Mouse (Mus musculus) olfactory bulb, adult 2 months (tissue): ENCODE results near the gene Iqcc. TPM values are rescaled to one million over a fixed set of nuclear protein-coding genes. Genes with fewer than 3 reads are reported as not detected.

Experiments used
- H3K27ac ChIP-seq: fragments of 200-500 bp; 2 replicates; pipeline ENCODE4 v1.5.1; 2012; ENCODE audit warnings: low read depth, low read length; ENCODE audit not compliant: insufficient read depth
- H3K4me1 ChIP-seq: fragments of 200-500 bp; 2 replicates; pipeline ENCODE4 v1.6.1; 2012; ENCODE audit warnings: low read length; ENCODE audit not compliant: control insufficient read depth, insufficient read depth
- H3K4me3 ChIP-seq: fragments of 200-500 bp; 2 replicates; pipeline ENCODE4 v1.5.1; 2012; ENCODE audit warnings: mild to moderate bottlenecking, low read depth, low read length, moderate library complexity; ENCODE audit not compliant: insufficient read depth
- CTCF ChIP-seq: fragments of 200-500 bp; IDR thresholded peaks from 2 replicates; pipeline ENCODE4 v1.5.1; 2012; ENCODE audit warnings: low read depth, mild to moderate bottlenecking, low read length, moderate library complexity; ENCODE audit not compliant: insufficient read depth
- POLR2A ChIP-seq: fragments of 200-500 bp; IDR thresholded peaks from 2 replicates; pipeline ENCODE4 v1.6.1; 2012; ENCODE audit warnings: mild to moderate bottlenecking, low read depth, low read length, moderate library complexity; ENCODE audit not compliant: insufficient read depth
- WGBS: fragments of 180-500 bp; shearing (Covaris S2); methylation state at CpG from one replicate; pipeline ENCODE4 v1.1.7; 2018; 5-methylcytosine and 5-hydroxymethylcytosine counted together
- polyA plus RNA-seq: library from polyadenylated mRNA; stranded (reverse); fragments of >200 nt; gene quantifications from 2 replicates; pipeline ENCODE4 v1.2.4, GENCODE M21; 2012; ENCODE audit warnings: low replicate concordance; ENCODE audit not compliant: missing spikeins, insufficient read depth, insufficient read length

The Iqcc gene
- polyA plus RNA-seq, 1 experiment: not detected

GRCm38 (mm10) chr4:129575171-129575844, 43.6 kb downstream of the Iqcc start:
- TF ChIP-seq CTCF: no peak
- no peak for TF ChIP-seq POLR2A
- Histone ChIP-seq H3K4me1 (peaks cover 3% of the 10 kb centered on the region; the same call in 1 of the 2 replicates), H3K27ac (no peak overlapping the region), H3K4me3 (no peak overlapping the region)
- WGBS: 62% methylated on average over 8 of the region's 8 CpGs

- Histone ChIP-seq H3K4me3 (no peak within 1 kb of the TSS), H3K27ac (no peak within 1 kb of the TSS), H3K4me1 (peaks cover 3% of the 10 kb centered on the region; the same call in 1 of the 2 replicates)
- TF ChIP-seq POLR2A: no peak
- WGBS: 94% methylated on average over 8 of the region's 8 CpGs
These were observed 45.5 kb downstream of the Iqcc start, which contains the start of gene Lck for GRCm38 (mm10) chr4:129573430-129573829. TSS of gene Lck (minus strand) at chr4:129573641.

DNA sequence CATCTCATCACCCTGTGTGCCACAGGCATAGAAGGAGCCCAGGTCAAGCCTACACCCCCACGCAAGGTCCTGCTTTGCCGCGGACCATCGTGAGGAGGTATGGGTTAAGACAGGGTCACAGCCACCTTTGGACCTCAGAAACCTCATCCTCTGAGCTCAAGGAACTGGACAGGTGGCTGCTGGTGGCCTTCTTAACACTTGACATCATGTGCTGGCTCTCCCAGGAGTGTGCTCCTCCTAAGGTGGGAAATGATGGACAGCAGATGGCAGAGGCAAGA, 45.9 kb downstream of the Iqcc start:
- Histone ChIP-seq H3K27ac (no peak overlapping the region), H3K4me3 (no peak overlapping the region), H3K4me1 (peaks cover 3% of the 10 kb centered on the region; the same call in 1 of the 2 replicates)
- 100% methylated on average over 4 of the region's 4 CpGs for WGBS
- TF ChIP-seq CTCF: no peak
- no peak for TF ChIP-seq POLR2A

- H3K4me3 ChIP-seq: no peak overlapping the region
- H3K27ac ChIP-seq: no peak overlapping the region
- WGBS: 82% methylated on average over 13 of the region's 13 CpGs
- no peak for TF ChIP-seq POLR2A
- TF ChIP-seq CTCF: no peak
- peaks cover 3% of the 10 kb centered on the region; the same call in 1 of the 2 replicates for H3K4me1 ChIP-seq
These were observed 46.4 kb downstream of the Iqcc start for GRCm38 (mm10) chr4:129572236-129573092.

DNA sequence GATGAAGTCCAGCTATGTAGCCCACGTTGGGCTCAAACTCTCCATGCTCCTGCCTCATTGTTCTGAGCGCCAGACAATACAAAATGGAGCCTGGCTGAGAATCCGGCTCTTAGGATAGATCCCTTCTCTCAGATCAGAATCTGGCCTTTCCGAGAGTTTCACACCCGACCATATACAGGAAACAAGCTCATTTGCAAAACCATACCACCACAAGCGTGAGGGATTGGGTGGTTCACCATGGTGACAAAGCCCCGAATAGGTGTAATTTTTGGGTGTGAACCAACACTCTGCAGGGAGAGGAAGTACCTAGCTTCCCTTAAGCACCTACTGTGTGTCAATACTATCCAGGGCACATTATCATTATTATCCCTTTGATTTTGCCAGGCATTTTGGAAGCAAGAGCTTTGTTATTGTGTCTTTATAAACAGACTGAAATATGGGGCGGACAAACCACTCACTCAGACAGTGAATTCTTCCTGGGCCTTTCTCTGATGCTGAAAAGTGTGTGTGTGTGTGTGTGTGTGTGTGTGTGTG, 47.3 kb downstream of the Iqcc start:
- no peak overlapping the region for H3K4me3 ChIP-seq
- no peaks in the 10 kb centered on the region for H3K4me1 ChIP-seq
- no peak overlapping the region for H3K27ac ChIP-seq
- TF ChIP-seq POLR2A (no peak), CTCF (no peak)
- WGBS: 75% methylated on average over 8 of the region's 8 CpGs

DNA sequence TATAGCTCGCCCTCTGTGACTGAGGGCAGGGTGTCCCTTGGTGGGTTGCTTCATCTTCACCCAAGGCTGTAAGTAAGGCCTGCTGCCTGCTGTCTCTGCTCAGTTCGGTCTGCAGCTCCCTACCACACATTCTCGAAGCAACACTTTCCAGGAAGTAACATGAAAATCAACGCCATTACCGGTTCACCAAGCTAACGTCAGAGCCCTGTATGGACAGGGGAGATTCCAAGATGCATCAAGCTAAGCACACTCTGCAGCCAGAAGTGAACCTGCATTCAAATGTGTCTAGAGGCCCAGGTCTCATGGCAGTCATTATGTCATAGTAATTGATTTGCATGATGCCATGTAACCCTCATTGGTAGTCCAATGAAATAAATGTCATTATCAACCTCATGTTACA, 48.9 kb downstream of the Iqcc start:
- 85% methylated on average over 6 of the region's 6 CpGs for WGBS

DNA sequence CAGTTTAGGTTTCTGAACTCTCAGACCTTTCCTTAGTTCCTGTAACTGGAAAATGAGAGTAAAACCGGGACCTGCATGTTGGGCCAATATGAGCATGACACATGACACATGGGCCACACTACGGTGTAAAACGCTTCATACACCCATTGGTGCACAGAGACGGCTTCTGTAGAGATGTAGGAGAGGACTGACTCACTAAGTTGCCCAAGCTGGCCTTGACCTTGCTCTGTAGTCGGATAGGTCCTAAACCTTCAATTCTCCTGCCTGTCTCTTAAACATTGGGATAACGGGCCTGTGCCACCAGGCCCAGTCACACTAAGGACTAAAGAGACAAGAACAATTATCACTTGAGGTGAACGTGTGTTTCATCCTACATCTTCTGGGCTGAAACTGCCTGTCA, 50.5 kb downstream of the Iqcc start:
- WGBS: 92% methylated on average over 7 of the region's 7 CpGs
- TF ChIP-seq CTCF: no peak
- no peak for TF ChIP-seq POLR2A
- Histone ChIP-seq H3K4me3 (no peak overlapping the region), H3K27ac (no peak overlapping the region), H3K4me1 (no peaks in the 10 kb centered on the region)

More for the DNA sequence above, 48.9 kb downstream of the Iqcc start:
- Histone ChIP-seq H3K27ac (no peak overlapping the region), H3K4me3 (no peak overlapping the region), H3K4me1 (no peaks in the 10 kb centered on the region)
- TF ChIP-seq POLR2A (no peak), CTCF (no peak)

- WGBS: 84% methylated on average over 6 of the region's 6 CpGs
- TF ChIP-seq CTCF: no peak
- TF ChIP-seq POLR2A: no peak
- Histone ChIP-seq H3K4me1 (no peaks in the 10 kb centered on the region), H3K27ac (no peak overlapping the region), H3K4me3 (no peak overlapping the region)
These were observed 53.8 kb downstream of the Iqcc start for GRCm38 (mm10) chr4:129565139-129565538.

Other genes starting within 250 kb of the Iqcc start
- not detected in 2 replicates for gene Zbtb8a, start 241.0 kb downstream of the Iqcc start, polyA plus RNA-seq
- gene Zbtb8b, start 178.2 kb downstream of the Iqcc start, polyA plus RNA-seq: not detected in 2 replicates
- not detected in 2 replicates for gene Bsdc1, start 157.5 kb downstream of the Iqcc start, polyA plus RNA-seq
- gene Tssk3, start 128.1 kb downstream of the Iqcc start, polyA plus RNA-seq: not detected in 2 replicates
- not detected in 2 replicates for gene Fam229a, start 127.9 kb downstream of the Iqcc start, polyA plus RNA-seq
- gene Marcksl1, start 105.5 kb downstream of the Iqcc start, polyA plus RNA-seq: 192 TPM in 1 of 2 replicates, not detected in the other
- not detected in 2 replicates for gene Hdac1, start 76.4 kb downstream of the Iqcc start, polyA plus RNA-seq
- 579 and 1,574 TPM in 2 replicates for gene Lck, start 45.5 kb downstream of the Iqcc start, polyA plus RNA-seq
- gene Fam167b, start 40.5 kb downstream of the Iqcc start, polyA plus RNA-seq: not detected in 2 replicates
- gene Eif3i, start 18.5 kb downstream of the Iqcc start, polyA plus RNA-seq: not detected in 2 replicates
- 500 TPM in 1 of 2 replicates, not detected in the other for gene Tmem234, start 18.4 kb downstream of the Iqcc start, polyA plus RNA-seq
- not detected in 2 replicates for gene Dcdc2b, start 4.8 kb downstream of the Iqcc start, polyA plus RNA-seq
- gene Ccdc28b, start 4.8 kb upstream of the Iqcc start, polyA plus RNA-seq: not detected in 2 replicates
- not detected in 2 replicates for gene Txlna, start 22.0 kb upstream of the Iqcc start, polyA plus RNA-seq
- not detected in 2 replicates for gene Kpna6, start 53.7 kb upstream of the Iqcc start, polyA plus RNA-seq
- gene Tmem39b, start 77.7 kb upstream of the Iqcc start, polyA plus RNA-seq: not detected in 2 replicates
- 153 and 170 TPM in 2 replicates for gene Khdrbs1, start 123.2 kb upstream of the Iqcc start, polyA plus RNA-seq
- 96.3 and 259 TPM in 2 replicates for gene Ptp4a2, start 192.1 kb upstream of the Iqcc start, polyA plus RNA-seq